Mouse (Mus musculus): ENCODE measurements around the gene Tmx1.

Gene Tmx1

DNA sequence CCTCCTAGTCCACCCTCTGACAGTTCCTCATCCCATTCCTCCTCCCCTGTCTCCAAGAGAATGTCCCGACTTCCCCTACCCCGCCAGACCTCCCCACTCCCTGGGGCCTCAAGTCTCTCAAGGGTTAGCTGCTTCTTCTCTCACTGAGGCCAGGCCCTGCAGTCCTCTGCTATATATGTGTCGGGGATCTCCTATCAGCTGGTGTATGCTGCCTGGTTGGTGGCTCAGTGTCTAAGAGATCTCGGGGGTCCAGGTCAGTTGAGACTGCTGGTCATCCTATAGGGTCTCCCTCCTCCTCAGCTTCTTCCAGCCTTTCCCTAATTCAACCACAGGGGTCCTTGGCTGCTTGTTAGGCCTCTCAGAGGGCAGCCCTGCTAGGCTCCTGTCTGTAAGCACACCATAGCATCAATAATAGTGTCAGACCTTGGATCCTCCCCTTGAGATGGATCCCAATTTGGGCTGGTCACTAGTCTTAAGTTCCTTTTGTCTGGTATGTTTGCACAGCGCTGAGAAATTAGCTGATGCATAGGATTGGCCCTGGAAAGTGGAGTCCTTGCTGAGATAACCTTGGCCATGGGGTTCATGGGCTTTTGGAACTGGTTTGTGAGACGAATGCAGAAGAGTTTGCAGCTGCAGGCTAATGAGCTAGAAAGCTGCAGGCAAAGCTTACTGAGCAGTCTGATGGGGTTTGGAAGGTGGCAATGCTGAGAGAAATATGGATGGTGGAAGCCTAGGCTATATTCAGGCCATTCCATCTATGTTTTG, 34.0 kb downstream of the Tmx1 start:
- DNase-seq (ENCODE audit: low spot score in 2 of 2), result no peak

DNA sequence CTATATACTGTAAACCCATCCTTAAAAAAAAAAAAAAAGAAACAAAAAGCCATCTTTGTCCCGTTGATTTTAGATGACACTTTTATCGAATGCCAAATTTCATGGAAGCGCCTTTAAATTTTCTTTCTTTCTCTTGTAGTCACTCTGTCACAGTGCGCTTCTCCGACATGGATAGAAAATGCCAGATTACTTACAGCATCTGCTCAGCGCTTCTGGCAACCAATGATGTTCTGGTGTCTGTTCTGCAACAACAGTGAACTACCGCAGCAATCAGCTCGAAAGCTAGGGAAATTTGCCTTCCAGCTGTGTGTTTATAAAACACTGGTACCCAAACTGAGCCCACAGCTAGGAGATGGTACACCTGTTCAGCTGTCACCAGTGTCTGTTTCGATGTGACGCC, 39.5 kb downstream of the Tmx1 start:
- DNase-seq (ENCODE audit: low spot score in 2 of 2), result no peak

DNA sequence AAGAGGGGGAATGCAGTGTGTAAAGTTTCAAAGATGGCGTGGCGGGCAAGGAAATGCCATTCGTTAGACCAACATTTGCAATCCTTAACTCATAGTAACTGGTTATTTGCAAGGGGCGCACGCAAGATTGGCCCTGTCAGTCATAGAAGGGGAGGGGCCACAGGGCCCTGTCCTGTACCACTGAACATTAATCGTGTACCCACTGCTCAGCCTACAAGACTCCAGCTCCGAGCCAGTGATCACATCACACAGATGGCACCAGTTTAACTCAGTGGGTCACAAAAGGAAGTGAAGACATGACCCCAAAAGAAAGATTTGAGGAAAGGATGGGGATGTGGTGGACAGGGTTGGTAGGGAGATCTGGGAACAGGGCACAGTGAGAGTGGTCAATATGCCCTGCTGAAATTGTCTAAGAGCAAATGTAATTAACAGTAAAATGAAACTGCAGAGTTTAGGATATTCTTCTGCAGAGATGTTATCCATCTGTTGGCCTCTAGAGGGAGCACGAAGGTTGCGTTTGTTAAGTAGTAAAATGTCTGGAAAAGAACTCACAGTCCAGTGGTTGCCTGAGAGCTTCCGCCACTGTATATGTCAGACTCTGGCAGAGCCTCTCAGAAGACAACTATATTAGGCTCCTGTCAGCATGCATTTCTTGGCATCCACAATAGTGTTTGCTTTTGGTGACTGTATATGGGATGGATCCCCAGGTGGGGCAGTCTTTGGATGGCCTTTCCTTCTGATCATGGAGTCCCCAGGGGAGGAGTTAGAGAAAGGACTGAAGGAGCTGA, 41.8 kb downstream of the Tmx1 start:
- DNase-seq (ENCODE audit: low spot score in 2 of 2), result peak in 1 of 2 experiments; percentile 27

DNA sequence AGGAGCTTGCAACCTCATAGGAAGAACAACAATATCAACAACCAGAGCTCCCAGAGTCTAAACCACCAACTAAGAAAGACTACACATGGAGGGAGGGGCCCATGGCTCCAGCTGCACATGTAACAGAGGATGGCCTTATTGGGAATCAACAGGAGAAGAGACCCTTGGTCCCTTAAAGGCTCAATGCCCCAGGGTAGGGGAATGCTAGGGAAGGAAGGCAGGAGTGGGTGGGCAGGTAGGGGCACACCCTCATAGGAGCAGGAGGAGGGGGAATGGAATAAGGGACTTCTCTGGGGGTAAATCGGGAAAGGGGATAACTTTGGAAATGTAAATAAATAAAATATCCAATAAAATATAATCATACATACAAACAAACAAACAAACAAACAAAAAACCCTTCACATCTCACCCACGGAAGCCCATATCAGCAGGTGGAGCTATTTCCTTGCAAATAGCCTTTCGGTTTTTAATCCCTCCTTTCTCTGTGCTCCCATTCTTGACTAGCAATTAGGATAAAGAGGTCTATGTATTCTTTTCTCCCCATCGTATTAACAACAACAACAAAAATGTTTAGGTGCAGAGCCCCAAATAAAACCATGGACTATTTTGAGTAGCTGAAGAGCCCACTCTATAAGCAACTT, 42.5 kb downstream of the Tmx1 start:
- DNase-seq (ENCODE audit: low spot score in 2 of 2), result no peak

DNA sequence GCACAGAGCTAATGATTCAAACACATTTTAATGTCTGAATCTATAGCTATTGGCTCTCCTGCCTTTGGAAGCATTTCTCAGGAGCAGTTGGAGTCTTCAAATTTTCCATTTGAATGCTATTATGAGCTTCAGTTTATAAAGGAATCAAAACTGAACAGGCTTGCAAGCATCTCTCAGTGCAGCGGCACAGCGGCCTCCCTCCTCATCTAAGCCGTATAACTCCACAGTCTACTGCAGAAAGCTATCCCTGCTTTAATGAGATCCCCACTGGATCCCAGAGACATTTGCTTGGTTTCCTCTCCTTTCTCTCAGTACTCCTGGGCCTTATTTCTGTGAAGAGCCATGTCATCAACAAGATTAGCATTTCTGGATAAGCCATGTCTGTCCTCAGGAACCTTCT, 45.2 kb downstream of the Tmx1 start:
- DNase-seq (ENCODE audit: low spot score in 2 of 2), result no peak

DNA sequence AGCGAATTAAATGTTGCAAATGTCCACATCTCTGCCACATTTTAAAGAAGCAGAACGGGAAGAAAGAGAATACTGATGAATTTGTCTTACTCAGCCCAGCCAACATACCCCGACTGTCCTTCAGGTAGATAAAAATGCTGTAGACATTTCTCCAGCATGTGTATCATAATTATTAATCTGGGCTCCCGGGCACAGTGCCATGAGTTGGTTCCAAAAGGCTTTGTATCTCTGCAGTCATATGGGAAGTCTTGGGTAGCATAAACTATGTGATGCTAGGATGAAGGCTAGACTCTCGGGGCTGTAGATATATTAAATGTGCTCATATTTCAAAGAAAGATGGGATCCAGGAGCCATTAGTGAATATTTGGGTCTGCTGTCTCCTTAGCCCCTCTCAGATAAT, 53.1 kb downstream of the Tmx1 start:
- no peak for DNase-seq (ENCODE audit: low spot score in 2 of 2)

DNA sequence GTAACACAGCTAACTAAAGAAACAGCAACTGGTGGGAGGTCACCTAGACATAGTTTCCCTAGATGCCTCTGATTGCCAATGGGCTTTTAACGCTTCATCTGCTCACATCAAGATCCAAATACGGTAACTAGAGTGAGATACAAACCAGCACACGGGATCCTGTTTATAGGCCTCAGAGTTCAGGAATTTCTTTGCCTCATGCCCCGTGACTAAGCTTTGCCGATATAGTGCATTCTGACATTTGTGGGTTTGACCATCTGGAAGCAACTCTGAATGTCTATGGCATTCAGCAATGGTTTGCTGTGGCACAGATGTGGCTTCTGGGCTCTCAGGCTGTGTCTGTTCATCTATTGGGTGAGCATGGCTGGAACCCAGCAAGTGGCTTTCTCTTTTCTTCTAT, 59.1 kb downstream of the Tmx1 start:
- no peak for DNase-seq (ENCODE audit: low spot score in 2 of 2)

DNA sequence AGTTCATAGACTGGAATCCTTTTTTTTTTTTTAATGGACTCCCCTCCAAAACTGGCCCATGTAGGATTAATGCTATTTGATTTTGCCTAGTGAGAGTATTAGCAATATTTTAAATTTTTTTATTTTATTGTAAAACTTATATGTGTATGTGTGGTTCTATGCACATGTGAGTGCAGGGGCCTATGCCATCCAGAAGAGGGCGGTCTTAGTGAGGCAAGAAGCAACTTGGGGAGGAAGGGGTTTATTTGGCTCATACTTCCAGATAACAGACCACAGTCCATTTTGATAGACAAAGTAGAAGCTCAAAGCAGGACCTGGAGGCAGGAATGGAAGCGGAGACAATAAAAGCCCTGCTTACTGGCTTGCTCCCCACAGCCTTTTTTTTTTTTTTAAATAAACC, 59.5 kb downstream of the Tmx1 start:
- DNase-seq (ENCODE audit: low spot score in 2 of 2), result no peak

Data from frontal cortex, postnatal 14 days (tissue).